7 mouse cellular contexts compared by ENCODE assay signal in the genomic region with DNA sequence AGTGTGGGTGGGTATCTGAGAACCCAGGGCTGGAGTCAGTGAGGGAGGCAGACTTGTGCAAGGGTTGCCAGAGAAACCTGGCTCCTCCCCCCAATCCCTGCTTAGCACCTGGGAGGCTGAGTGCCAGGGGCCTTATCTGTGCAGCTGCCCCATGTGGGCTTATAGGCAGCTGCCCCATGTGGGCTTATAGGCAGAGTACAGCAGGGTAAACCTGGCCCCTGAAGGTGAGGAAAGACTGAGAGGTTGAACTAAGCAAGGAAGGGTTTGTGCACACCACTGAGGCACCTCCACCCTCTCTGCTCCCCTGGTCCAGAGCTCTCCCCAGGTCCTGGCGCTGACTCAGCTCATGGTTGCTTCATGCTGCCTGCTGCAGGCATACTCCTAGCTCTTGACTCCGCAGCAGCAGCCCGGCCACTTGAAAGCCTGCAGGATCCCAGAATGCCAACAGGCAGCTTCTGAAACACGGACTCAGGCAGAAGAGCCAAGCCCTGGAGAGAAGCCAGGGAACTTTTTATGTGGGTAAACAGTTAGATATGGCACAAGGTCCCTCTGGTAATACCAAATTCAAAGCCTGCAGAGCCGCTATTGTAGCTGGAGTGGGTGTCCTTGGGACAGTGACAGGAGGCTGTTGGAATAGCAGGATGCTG. TPM values are rescaled to one million over a fixed set of nuclear protein-coding genes. Genes with fewer than 3 reads are reported as not detected.
DNase-seq lines count a peak whose midpoint lies in the region; ATAC-seq lines count a peak whose summit lies in the region.

No protein-coding gene starts in this region.

- no peak overlapping the region for H3K4me3 ChIP-seq in hindbrain, embryonic 15.5 days
- no peak overlapping the region for H3K4me3 ChIP-seq in neural tube, embryonic 13.5 days

- intact Hi-C loops in left cerebral cortex, postnatal 10 days (cut with DNase I), result no loop called here

- H3K9ac ChIP-seq in hindbrain, embryonic 15.5 days, result 0 out of 2 replicates have a peak overlapping the region, but pooled peaks have one; percentile 1
- H3K9ac ChIP-seq in neural tube, embryonic 13.5 days, result peak overlapping the region; percentile 57; the same call in 1 of the 2 replicates

- no peaks in the 10 kb centered on the region for H3K36me3 ChIP-seq in hindbrain, embryonic 15.5 days
- H3K36me3 ChIP-seq in neural tube, embryonic 13.5 days, result no peaks in the 10 kb centered on the region

- no peak overlapping the region for H3K4me2 ChIP-seq in hindbrain, embryonic 15.5 days
- no peak overlapping the region for H3K4me2 ChIP-seq in neural tube, embryonic 13.5 days

- peaks cover 47% of the 10 kb centered on the region for H3K4me1 ChIP-seq in hindbrain, embryonic 15.5 days (replicated peaks)
- H3K4me1 ChIP-seq in neural tube, embryonic 13.5 days (replicated peaks), result peaks cover 51% of the 10 kb centered on the region

- WGBS in hindbrain, embryonic 15.5 days, result 35% methylated on average over 5 of the region's 5 CpGs
- WGBS in neural tube, embryonic 13.5 days, result 34% methylated on average over 5 of the region's 5 CpGs

- no peaks in the 10 kb centered on the region for H3K9me3 ChIP-seq in hindbrain, embryonic 15.5 days
- H3K9me3 ChIP-seq in neural tube, embryonic 13.5 days, result no peaks in the 10 kb centered on the region

- no peaks in the 10 kb centered on the region for H3K27me3 ChIP-seq in hindbrain, embryonic 15.5 days
- H3K27me3 ChIP-seq in neural tube, embryonic 13.5 days, result no peaks in the 10 kb centered on the region

- 0 out of 2 replicates have a peak, but pooled peaks have one; percentile 8 for ATAC-seq in hindbrain, embryonic 15.5 days (ENCODE audit: low FRiP score, low read depth)
- ATAC-seq in neural tube, embryonic 13.5 days (ENCODE audit: low read depth), result no peak

- H3K27ac ChIP-seq in hindbrain, embryonic 15.5 days (replicated peaks), result peak overlapping the region; percentile 84
- H3K27ac ChIP-seq in neural tube, embryonic 13.5 days (replicated peaks), result no peak overlapping the region

- peak; percentile 34 to 54 for DNase-seq in lung, adult 18-20 months
- DNase-seq in lung, postnatal 25 days (ENCODE audit: low spot score), result no peak
- DNase-seq in cerebellum, adult 9-11 months, result peak; percentile 79
- no peak for DNase-seq in urinary bladder, adult 18-20 months (ENCODE audit: low spot score in 2 of 2)
- DNase-seq in left cerebral cortex, postnatal 10 days (ENCODE audit: extremely low spot score in 1 of 2, low spot score in 2 of 2), result no peak

RNA-seq across cellular contexts. Expression of a gene that starts 5.9 kb away (rescaled TPM):
- polyA plus RNA-seq in hindbrain, embryonic 15.5 days (2015; fragmentation: Nextera tagmentation; extraction: Ambion mirVana), result 0.16 and 0.25 TPM in 2 replicates
- polyA plus RNA-seq in neural tube, embryonic 13.5 days (2015; fragmentation: Nextera tagmentation; extraction: Ambion mirVana), result 0.06 and 0.08 TPM in 2 replicates
- total RNA-seq in left cerebral cortex, postnatal 10 days (2021), result 1 to 10 TPM; 1.3 to 2.0 TPM

RNA-seq across cellular contexts. Expression of a gene that starts 15.0 kb away (rescaled TPM):
- 177 and 199 TPM in 2 replicates for polyA plus RNA-seq in hindbrain, embryonic 15.5 days (2015; fragmentation: Nextera tagmentation; extraction: Ambion mirVana)
- 109 and 114 TPM in 2 replicates for polyA plus RNA-seq in neural tube, embryonic 13.5 days (2015; fragmentation: Nextera tagmentation; extraction: Ambion mirVana)
- total RNA-seq in left cerebral cortex, postnatal 10 days (2021), result 100 to 1,000 TPM; 103 to 108 TPM

RNA-seq across cellular contexts. Expression of a gene that starts 51.6 kb away (rescaled TPM):
- 28.3 and 32.6 TPM in 2 replicates for polyA plus RNA-seq in hindbrain, embryonic 15.5 days (2015; fragmentation: Nextera tagmentation; extraction: Ambion mirVana)
- 30.1 and 34.2 TPM in 2 replicates for polyA plus RNA-seq in neural tube, embryonic 13.5 days (2015; fragmentation: Nextera tagmentation; extraction: Ambion mirVana)
- total RNA-seq in left cerebral cortex, postnatal 10 days (2021), result 10 to 100 TPM; 26.7 to 27.6 TPM

Comparison
In these comparisons a context has a peak if more than half of its experiments do, and no peak if none do; other contexts are left out.
1. DNase-seq: peak in lung, adult 18-20 months (2 of 2) and cerebellum, adult 9-11 months (single experiment); none in lung, postnatal 25 days (single experiment), urinary bladder, adult 18-20 months (0 of 2) and left cerebral cortex, postnatal 10 days (0 of 2).